Mouse (Mus musculus): ENCODE measurements around the gene Qprt.
"Not testable (repeated sequence)": the region's sequence is repeated elsewhere in the genome, so short reads cannot be mapped to it uniquely, and the experiment has no call there.

Gene Qprt

DNA sequence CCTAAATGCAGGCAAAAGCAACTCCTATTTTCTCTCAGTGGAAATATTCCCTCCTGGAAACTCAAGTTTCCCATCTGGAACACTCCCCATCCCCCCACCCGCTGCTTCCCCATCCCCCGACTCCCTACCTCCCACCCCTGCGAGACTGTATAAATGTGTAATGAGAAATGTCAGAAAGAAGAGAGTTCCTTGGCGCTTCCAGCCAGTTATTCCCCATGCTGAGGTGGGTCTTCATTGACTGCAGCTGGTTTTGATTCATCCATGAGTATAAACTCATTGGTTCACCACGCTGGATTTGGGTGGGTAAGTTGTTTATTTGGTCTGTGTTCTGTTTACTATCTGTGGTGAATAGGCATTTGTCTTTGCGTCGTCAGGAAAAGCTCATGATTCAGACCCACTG is 25.6 kb downstream of the Qprt start:
- no peak for DNase-seq (ENCODE audit: low spot score)

DNA sequence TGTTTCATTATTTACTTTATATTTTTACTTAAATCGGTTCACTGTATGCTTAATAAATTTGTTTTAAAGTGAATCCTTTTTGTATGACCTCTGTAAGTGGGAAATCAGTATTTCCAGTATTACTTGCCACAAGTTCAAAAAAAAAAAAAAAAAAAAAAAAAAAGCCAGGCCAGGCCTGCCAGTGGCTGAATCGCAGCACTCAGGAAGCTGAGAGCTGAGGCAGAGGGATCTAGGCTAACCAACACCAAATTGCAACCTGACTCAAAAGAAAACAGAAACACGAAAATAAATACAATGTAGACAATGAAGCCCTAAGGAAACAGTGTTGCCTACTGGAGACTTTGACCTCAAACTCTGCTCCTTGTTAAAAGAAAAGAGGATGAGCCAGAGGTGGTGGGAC is 28.1 kb downstream of the Qprt start:
- no peak for DNase-seq (ENCODE audit: low spot score)

DNA sequence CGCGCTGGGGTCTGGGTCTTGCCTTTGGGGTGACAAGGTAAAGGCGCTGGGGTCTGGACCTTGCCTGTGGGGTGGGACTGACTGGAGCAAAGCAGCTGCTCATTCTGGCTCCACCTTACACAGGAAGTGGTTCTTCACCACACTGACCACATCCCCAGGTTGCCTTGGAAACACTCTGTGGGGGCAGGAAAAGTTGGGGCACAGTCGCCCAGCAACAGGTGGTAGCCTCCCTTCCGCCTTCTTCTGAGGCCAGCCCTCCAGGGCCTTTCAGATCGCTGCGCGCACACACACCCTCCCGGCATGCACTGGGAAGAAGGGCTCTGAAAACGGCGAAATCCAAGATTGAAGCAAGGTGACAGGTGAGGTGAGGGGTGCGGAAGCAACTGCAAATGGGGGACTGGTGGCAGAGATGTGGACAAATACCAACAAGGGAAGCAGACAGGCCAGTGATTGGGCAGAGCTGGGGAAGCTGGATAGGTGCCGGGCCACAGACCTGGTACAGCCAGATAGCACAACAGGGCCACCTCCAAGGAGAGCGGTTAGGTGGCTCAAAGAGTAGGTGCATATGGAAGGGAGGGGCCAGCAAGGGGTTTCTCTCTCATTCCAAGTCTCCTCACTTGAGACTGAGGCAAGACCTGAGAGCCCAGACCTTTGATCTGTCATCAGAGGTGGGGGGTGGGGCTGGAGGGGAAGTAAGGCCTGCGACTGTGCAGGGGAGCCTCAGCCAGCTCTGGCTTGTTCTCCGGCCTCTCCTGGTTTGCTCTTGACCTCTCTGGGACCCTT is 30.7 kb downstream of the Qprt start, which contains the start of gene AI467606:
AI467606 (plus strand) TSS at position 246 of the 783 bp plus-strand sequence.
- peak; percentile 47 for DNase-seq (ENCODE audit: low spot score)

DNA sequence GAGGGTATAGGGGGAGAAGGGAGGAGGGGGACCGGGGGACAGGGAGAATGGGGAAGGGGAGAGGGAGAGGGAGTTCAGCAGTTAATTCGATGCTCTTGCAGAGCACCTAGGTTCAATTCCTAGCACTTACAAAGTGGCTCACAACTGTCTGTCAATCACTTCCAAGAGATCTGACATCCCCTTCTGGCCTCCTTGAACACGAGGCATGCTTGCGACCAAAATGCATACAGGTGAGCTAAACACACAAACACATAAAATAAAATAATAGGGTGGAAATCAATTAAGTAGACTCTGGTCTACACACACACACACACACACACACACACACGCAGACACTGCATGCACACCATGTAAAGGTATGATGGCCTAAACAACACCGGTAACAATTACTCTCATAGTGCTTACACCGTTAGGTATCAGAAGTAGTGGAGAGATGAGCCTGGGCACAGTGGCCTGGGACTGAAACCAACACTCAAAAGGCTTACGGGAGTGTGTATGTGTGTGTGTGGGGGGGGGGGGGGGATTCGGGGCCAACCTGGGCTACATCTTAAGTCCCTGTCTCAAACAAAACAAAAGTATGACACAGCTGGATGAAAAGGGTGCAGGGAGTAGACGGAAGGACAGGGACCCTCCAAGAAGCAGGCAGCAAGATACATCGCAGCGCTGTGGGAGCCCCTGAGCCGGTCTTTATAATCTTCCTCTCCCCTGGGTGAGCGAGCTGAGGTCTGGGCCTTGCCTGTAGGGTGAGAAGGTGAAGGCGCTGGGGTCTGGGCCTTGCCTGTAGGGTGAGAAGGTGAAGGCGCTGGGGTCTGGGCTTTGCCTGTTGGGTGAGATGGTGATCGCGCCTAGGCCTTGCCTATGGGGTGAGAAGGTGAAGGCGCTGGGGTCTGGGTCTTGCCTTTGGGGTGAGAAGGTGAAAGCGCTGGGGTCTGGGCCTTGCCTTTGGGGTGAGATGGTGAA is 31.6 kb downstream of the Qprt start:
- DNase-seq (ENCODE audit: low spot score), result no peak

DNA sequence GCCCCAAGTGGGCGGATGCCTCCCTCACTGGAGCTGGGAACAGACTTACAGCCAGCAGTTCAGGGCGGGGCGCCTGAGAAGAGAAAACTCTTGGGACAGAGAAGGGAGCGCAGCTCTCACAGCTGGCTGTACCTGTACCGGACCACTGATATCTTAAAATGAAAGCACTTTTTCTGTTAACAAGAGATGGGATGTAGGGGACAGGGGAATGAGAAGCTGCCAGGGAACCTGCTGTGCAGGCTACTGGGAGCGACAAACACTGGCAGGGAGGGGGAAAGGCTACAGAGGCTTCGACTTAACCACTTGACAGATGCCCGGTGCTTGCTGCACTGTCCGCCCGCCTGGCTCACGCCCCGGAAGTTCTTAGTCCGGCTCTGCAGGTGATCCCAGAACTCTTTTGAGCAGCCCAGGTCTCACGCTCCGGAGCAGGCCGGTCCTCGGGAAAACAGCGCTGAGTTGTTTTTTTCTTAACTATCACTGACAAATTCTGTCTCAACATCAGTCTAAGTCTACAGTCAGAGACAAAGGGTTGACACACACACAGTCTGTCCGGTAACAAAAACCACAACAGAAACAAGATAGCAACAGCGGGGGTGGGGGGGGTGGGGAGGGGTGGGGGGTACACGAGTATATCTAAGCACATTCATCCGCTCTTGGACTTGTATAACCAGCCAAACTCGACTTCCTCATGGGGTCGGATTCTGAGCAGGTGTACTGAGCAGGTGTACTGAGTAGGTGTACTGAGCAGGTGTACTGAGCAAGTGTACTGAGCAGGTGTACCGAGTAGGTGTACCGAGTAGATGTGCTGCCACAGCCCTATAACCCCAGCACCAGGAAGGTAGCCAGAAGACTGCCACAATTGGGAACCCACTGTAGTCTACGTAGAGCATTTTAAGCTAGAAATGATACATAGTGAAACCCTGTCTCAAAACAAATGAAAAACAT is 32.9 kb downstream of the Qprt start:
- DNase-seq (ENCODE audit: low spot score), result no peak

DNA sequence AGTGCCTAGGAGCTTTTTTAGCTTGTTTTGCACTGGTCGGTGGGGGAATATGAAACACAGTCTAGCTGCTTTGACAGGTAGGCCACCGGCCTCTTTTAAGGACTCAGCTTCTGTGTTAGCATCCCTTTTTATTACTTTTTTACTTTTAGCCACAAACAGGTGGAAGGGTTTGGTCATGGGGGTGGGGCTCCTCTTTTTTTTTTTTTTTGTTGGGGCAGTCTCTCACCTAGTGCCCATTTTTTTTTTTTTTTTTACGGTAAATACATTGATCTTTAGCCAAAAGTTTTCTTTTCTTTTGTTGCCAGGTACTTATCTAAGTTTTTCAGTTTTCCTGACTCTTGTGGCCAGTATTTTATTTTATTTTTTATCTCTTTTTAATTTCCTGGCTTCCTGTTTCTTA is 33.9 kb downstream of the Qprt start:
- no peak for DNase-seq (ENCODE audit: low spot score)

DNA sequence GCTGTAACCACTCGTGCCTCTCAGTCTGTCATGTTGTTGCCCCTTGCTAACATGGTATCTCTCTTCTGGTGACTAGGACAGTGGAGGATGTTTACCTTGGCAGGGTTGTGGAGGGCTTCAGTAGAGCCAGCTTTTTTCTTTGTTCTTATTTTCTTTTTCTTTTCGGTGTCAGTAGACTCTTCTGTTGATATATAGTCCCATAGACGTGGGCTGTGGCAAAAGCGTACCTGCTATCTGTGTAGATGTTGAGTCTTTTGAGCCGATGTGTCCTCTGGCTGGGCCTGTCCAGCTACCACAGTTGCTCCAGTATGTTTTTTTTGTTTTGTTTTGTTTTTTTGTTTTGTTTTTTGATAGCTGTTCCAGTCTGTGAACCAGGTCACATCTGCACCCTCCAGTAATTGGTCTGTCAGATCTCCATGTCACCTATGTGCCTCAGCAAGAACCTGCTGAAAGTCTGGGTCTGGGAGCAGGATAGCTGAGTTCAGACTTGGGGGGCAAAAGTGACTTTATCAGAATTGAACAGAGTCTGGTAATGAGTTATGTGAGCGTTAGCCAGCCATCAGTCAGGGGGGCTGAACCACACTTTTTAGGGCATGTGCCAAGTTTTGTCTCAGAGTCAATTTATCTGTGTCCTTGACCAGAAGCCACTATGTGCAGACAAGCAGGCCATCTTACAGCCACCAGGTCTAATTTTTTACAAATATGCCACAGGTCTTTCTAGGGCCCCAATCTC is 34.6 kb downstream of the Qprt start, which contains the start of gene Zg16:
Zg16 (minus strand) TSS at position 51 of the 733 bp plus-strand sequence.
- not testable (repeated sequence) for DNase-seq (ENCODE audit: low spot score)

DNA sequence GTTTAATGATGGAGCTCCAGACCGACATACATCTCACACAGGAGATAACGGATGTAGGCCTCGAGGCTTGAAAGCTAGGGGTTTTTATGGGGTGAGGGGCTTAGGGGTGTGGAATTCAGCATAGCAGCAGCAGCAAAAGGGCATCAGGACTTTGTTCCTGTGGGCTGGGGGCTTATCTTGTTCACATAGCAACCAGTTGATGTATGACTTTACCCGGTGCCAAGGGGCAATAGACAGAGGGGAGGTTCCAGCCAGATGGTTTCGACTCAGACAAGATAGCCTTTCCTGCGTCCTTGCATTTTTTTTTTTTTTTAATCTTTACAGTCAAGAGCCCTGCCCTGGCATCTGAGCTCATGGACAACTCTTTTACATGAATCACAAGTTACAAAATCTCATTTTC is 36.3 kb downstream of the Qprt start:
- not testable (repeated sequence) for DNase-seq (ENCODE audit: low spot score)

DNA sequence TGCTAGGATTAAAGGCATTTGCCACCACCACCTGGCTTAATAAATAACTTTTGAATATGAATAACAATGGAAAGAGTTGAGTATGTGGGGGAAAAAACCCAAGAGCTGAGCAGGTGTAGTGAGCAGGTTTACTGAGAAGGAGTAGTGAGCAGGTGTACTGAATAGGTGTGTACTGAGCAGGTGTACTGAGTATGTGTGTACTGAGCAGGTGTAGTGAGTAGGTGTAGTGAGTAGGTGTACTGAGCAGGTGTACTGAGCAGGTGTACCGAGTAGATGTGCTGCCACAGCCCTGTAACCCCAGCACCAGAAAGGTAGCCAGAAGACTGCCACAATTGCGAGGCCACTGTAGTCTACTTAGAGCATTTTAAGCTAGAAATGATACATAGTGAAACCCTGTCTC is 37.2 kb downstream of the Qprt start:
- no peak for DNase-seq (ENCODE audit: low spot score)

DNA sequence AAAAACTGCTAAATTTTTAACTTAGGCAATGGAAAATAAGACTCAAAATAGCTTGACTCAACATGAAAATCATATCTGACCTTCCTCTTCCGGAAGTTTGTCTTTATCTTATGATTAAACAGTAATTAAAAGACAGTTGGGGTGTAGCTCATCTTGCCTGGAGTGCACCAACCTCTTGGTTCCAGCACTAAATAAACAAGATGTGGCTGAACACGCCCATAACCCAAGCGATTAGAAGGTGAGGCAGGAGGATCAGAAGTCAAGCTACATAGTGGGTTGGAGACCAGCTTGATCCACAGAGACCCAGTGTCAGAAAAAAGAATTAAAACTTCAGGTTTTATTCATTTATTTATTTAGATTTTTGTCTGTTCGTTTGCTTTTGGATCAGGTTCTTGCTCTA is 38.3 kb downstream of the Qprt start:
- no peak for DNase-seq (ENCODE audit: low spot score)

DNA sequence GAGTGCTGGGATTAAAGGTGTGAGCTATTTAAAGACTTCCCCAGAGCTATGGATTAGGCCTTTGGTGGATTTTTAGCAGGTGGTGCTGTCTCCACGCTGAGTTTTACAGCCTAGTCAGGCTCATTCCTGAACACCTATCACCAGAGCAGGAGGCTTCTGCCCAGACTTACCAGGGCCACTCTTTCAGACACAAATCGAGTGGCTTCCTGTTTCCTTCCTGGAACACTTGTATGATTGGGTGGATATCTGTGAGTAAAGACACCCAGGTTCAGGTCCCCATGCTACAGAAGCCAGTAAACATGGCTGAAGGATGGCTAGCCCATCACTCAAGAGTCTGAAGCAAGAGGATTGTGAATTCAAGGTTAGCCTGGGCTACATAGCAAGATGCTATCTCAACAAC is 39.0 kb downstream of the Qprt start:
- no peak for DNase-seq (ENCODE audit: low spot score)

DNA sequence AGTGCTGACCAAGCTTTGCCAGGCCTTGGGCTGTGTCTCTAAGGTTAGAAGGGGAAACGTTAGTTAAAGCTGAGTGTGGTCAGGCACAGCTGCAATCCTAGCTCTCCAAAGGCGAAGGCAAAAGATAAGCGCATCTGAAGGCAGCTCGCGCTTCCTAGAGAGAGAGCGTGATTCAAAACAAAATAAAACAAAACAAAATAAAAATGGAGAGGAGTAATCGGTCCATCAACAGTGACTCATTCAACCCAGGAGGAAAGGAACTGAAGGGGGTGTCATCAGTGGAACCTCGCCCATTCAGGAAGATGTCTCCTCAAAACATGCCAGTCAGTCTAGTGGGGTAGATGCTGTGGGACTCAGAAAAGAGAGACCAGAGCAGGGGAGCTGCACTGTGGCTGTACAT is 39.8 kb downstream of the Qprt start:
- DNase-seq (ENCODE audit: low spot score), result no peak

DNA sequence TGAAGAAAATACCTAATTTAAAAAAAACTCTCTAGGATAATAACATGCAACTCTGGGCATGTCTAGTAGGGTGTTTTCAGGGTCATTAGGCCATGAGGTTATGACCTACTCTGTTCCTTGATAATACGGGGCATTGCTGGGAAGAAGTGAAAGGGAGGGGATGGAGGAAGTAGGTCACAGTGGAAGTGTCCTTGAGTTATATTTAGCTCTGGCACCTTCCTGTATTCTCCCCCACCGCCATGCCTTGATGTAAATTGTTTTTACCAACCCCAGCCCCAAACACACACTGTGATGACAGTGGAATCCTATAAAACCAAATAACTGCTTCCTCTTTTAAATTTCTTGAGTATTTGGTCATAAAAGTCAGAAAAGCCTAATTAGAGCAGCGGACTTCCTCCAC is 42.0 kb downstream of the Qprt start:
- DNase-seq (ENCODE audit: low spot score), result no peak

DNA sequence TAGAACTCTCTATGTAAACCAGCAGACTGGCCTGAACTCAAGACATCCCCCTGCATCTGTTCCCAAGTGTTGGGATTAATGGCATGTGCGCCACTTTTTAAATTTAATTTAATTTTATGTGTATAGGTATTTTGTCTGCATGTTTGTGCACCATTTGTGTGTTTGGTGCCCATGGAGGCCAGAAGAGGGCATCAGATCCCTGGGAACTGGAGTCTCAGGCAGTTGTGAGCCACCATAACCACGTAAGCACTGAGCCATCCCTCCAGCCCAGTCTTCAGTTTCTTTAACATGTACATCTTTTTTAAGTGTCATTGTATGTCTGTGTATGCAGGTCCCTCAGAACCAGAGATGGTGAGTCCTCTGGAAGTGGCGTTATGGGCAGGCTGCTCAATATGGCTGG is 44.3 kb downstream of the Qprt start:
- no peak for DNase-seq (ENCODE audit: low spot score)

DNA sequence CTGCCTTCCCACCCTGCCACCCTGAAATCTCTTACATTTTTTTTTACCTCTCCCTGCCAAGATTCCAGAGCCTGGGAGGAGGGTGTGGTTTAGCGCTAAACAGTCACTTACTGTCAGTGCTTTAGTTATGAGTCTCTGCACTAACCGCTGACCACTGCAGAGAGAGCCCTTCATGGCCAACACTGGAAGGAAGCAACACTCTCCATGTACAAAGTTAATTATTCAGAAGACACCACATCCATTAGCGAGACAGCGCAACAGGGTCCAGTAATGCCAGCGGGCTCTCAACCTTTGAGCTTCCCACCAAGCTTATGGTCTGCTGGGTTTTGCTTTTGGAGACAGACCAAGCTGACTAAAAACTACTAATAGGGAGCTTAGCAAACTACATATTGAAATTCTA is 45.8 kb downstream of the Qprt start:
- DNase-seq (ENCODE audit: low spot score), result no peak

DNA sequence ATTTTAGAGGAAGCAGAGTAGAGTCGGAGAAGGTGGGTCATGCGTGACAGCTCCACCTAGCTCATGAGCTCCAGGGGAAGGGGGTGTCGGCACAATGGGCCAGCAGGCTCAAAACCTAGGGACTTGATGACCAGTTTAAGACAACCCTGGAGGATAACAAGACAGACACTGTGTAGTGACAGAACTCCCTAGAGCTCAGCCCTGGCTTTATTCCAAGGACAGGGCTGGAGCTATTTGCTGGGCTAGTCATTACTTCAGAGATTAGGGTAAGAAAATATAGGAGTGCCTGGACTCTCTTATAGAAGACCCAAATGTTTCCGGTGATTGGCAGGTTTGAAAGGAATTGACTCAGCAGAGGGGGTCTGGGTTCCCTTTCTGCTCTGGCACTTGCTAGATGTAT is 48.8 kb downstream of the Qprt start:
- DNase-seq (ENCODE audit: low spot score), result no peak

DNA sequence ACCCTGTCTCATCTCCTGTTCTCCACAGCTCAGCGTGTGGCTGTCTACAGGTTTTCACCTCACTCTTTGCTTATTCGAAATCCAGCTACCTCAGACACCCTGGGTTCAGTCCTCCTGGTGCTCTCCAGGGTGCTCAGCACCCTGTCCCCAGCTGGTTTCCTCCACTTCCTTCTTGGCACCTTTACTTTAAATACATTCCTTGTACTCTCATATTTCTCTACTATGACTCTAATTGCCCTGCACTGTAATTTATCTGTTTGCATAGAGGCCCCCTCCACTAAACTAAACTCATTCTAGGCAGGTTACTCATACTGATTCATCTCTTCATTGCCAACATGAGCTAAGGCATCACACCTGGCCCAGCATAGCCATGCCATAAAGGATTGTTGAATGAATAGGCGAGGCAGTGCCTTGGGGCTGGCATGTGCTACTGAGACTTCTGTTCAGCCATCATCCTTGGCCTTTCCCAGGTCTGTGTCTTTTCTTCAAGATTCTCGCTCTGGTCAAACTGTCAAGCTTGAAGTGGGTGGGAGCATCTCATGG is 51.1 kb downstream of the Qprt start:
- DNase-seq (ENCODE audit: low spot score), result no peak

DNA sequence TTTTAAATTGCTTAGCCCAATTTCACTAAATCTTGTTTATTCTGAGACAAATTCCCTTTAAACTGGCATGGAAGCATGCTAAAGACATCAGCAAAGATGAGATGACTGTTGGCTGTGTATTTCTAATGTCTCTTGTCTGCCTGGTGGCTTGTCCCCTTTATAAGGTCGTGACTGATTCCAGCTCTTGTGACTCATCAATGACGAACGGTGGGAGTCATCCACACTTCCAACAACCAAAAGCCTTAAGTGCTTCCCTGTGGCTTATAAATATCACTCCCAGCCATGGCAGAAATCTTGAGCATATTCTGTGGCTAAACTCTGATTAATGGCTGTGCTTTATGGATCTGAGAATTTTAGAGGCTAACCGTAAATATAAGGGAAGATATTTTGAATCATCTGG is 55.7 kb downstream of the Qprt start:
- no peak for DNase-seq (ENCODE audit: low spot score)

DNA sequence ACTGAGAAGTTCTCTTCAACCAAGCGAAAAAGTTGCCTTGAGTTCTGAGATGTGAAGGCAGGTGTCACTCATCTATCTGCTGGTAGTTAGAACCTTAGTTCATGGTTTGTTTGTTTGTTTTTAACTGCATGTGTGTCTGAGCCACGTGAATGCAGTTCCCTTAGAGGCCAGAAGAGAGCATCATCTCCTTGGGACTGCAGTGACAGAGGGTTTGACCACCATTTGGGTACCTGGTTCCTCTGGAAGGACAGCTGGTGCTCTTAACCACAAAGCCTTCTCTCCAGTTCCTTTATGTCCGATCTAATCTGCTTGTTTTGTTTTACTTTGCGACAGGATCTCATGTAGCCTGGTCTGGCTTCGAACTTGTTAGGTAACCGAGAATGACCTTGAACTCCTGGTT is 56.5 kb downstream of the Qprt start:
- no peak for DNase-seq (ENCODE audit: low spot score)

Measured in layer of hippocampus, adult 11-12 months (tissue).